Mouse (Mus musculus) CH12.LX (cell line): Measurements from ENCODE around the gene Fam13c. TPM values are rescaled to one million over a fixed set of nuclear protein-coding genes. Genes with fewer than 3 reads are reported as not detected.

ENCODE experiments used
- DNase-seq: peaks from one replicate; pipeline ENCODE4 v3.0.0-alpha.2; 2013; ENCODE audit errors: extremely low read depth
- H3K27ac ChIP-seq: 2 replicates; pipeline ENCODE4 v1.5.1; 2012; ENCODE audit warnings: low read depth, mild to moderate bottlenecking, control low read depth, moderate library complexity; ENCODE audit not compliant: insufficient read depth
- H3K27me3 ChIP-seq: replicated peaks from 2 replicates; pipeline ENCODE3; 2012; ENCODE audit warnings: inconsistent platforms
- H3K36me3 ChIP-seq, 2 experiments: replicated peaks in 1 of 2; 2 replicates each; pipeline versions ENCODE3 to v1.6.1; 2012; ENCODE audit warnings: inconsistent platforms in 1 of 2, low read length in 1 of 2, mild to moderate bottlenecking in 1 of 2, mixed read lengths in 1 of 2, moderate library complexity in 1 of 2; ENCODE audit not compliant: control insufficient read depth in 1 of 2, insufficient read depth in 1 of 2
- H3K4me1 ChIP-seq, 2 experiments: 2 replicates each; pipeline ENCODE4 v1.6.1; 2012; ENCODE audit warnings: inconsistent platforms in 1 of 2, moderate library complexity in 1 of 2; ENCODE audit not compliant: insufficient read depth in 2 of 2, control insufficient read depth in 1 of 2
- H3K4me2 ChIP-seq: 2 replicates; pipeline ENCODE4 v1.6.1; 2012; ENCODE audit warnings: low read depth, mild to moderate bottlenecking, control low read depth; ENCODE audit not compliant: poor library complexity, insufficient read depth, severe bottlenecking
- H3K4me3 ChIP-seq, 3 experiments: fragments of 150-350 bp in 1 of 3; sonication (generic) in 1 of 3; replicated peaks in 1 of 3; 2 replicates each; pipeline versions ENCODE3 to v1.5.1; 2011 to 2012; ENCODE audit warnings: low read depth in 2 of 3, low read length in 2 of 3, mild to moderate bottlenecking in 2 of 3, moderate library complexity in 2 of 3, control low read depth in 1 of 3, improper control_type of control experiment in 1 of 3, inconsistent platforms in 1 of 3, mixed read lengths in 1 of 3; ENCODE audit not compliant: poor library complexity in 1 of 3
- H3K79me2 ChIP-seq: replicated peaks from 2 replicates; pipeline ENCODE4 v1.6.1; 2012; ENCODE audit warnings: mild to moderate bottlenecking, moderate library complexity; ENCODE audit not compliant: control insufficient read depth, poor library complexity, insufficient read depth, severe bottlenecking; ENCODE audit errors: extremely low read depth
- H3K9ac ChIP-seq: 2 replicates; pipeline ENCODE4 v1.6.1; 2012; ENCODE audit warnings: low read depth, mild to moderate bottlenecking, control low read depth, moderate library complexity; ENCODE audit not compliant: insufficient read depth
- H3K9me3 ChIP-seq: replicated peaks from 2 replicates; pipeline ENCODE3; 2012; ENCODE audit warnings: low read length, inconsistent platforms, mixed read lengths
- BHLHE40 ChIP-seq: IDR thresholded peaks from 2 replicates; pipeline ENCODE4 v1.6.1; 2011; ENCODE audit warnings: mild to moderate bottlenecking, low read depth, low read length, improper control_type of control experiment
- CHD2 ChIP-seq: IDR thresholded peaks from 2 replicates; pipeline ENCODE4 v1.6.1; 2011; ENCODE audit warnings: low read length, improper control_type of control experiment
- CTCF ChIP-seq, 2 experiments: IDR thresholded peaks in 1 of 2; conservative IDR thresholded peaks in 1 of 2; 2 replicates each; pipeline ENCODE4 v1.5.1; 2011 to 2012; ENCODE audit warnings: low read depth in 2 of 2, low read length in 2 of 2, improper control_type of control experiment in 1 of 2, inconsistent platforms in 1 of 2, mild to moderate bottlenecking in 1 of 2, moderate library complexity in 1 of 2
- EP300 ChIP-seq: IDR thresholded peaks from 2 replicates; pipeline ENCODE4 v1.6.1; 2011; ENCODE audit warnings: low read length, improper control_type of control experiment
- ETS1 ChIP-seq: conservative IDR thresholded peaks from 2 replicates; pipeline ENCODE4 v1.6.1; 2012; ENCODE audit warnings: low read depth, mild to moderate bottlenecking, inconsistent platforms, low read length, improper control_type of control experiment, moderate library complexity
- HCFC1 ChIP-seq: IDR thresholded peaks from 2 replicates; pipeline ENCODE4 v1.6.1; 2012; ENCODE audit warnings: low read depth, mild to moderate bottlenecking, inconsistent platforms, low read length, improper control_type of control experiment
- IRF4 ChIP-seq: IDR thresholded peaks from 2 replicates; pipeline ENCODE4 v1.6.1; 2014; ENCODE audit warnings: low read depth, mild to moderate bottlenecking, inconsistent platforms, low read length, improper control_type of control experiment
- JUN ChIP-seq: IDR thresholded peaks from 2 replicates; pipeline ENCODE4 v1.6.1; 2011; ENCODE audit warnings: low read depth, mild to moderate bottlenecking, low read length, improper control_type of control experiment, moderate library complexity; ENCODE audit not compliant: insufficient read depth
- JUND ChIP-seq: conservative IDR thresholded peaks from 2 replicates; pipeline ENCODE4 v1.6.1; 2011; ENCODE audit warnings: low read depth, low read length, improper control_type of control experiment
- KAT2A ChIP-seq: IDR thresholded peaks from 2 replicates; pipeline ENCODE4 v1.6.1; 2012; ENCODE audit warnings: low read length, improper control_type of control experiment, inconsistent platforms; ENCODE audit not compliant: insufficient replicate concordance
- MAFK ChIP-seq: IDR thresholded peaks from 2 replicates; pipeline ENCODE4 v1.6.1; 2011; ENCODE audit warnings: low read length, improper control_type of control experiment; ENCODE audit not compliant: insufficient replicate concordance
- MAZ ChIP-seq: IDR thresholded peaks from 2 replicates; pipeline ENCODE4 v1.6.1; 2012; ENCODE audit warnings: low read depth, mild to moderate bottlenecking, inconsistent platforms, low read length, improper control_type of control experiment, moderate library complexity
- MEF2A ChIP-seq: IDR thresholded peaks from 2 replicates; pipeline ENCODE4 v1.6.1; 2014; ENCODE audit warnings: low read depth, mild to moderate bottlenecking, inconsistent platforms, low read length, improper control_type of control experiment, borderline replicate concordance
- MXI1 ChIP-seq: IDR thresholded peaks from 2 replicates; pipeline ENCODE4 v1.6.1; 2011; ENCODE audit warnings: mild to moderate bottlenecking, low read depth, low read length, improper control_type of control experiment
- MYC ChIP-seq: IDR thresholded peaks from 2 replicates; pipeline ENCODE4 v1.6.1; 2011; ENCODE audit warnings: low read depth, mild to moderate bottlenecking, improper control_type of control experiment, low read length
- NRF1 ChIP-seq: IDR thresholded peaks from 2 replicates; pipeline ENCODE4 v1.6.1; 2014; ENCODE audit warnings: low read depth, mild to moderate bottlenecking, inconsistent platforms, low read length, improper control_type of control experiment, moderate library complexity
- PAX5 ChIP-seq: IDR thresholded peaks from 2 replicates; pipeline ENCODE4 v1.6.1; 2012; ENCODE audit warnings: low read length, inconsistent platforms, mixed read lengths
- POLR2AphosphoS2 ChIP-seq: IDR thresholded peaks from 2 replicates; pipeline ENCODE4 v1.6.1; 2011; ENCODE audit warnings: low read depth, low read length, improper control_type of control experiment
- TBP ChIP-seq: conservative IDR thresholded peaks from 2 replicates; pipeline ENCODE4 v1.6.1; 2011; ENCODE audit warnings: low read depth, low read length, improper control_type of control experiment
- USF1 ChIP-seq: IDR thresholded peaks from 2 replicates; pipeline ENCODE4 v1.6.1; 2014; ENCODE audit warnings: low read depth, mild to moderate bottlenecking, inconsistent platforms, low read length, improper control_type of control experiment
- ZKSCAN1 ChIP-seq: IDR thresholded peaks from 2 replicates; pipeline ENCODE4 v1.6.1; 2012; ENCODE audit warnings: low read depth, inconsistent platforms, low read length, improper control_type of control experiment, borderline replicate concordance
- dilution Hi-C: fragments of 300-500 bp; cut with MboI; formaldehyde crosslinking; loops from 2 replicates; pipeline ENCODE4 v1.14.3; 2020; ENCODE audit warnings: low sequenced_read_pairs; ENCODE audit not compliant: extremely low pct_unique_long_range_greater_than_20kb, extremely low pct_ligation_motif_present
- in situ Hi-C: fragments of 300-500 bp; cut with MboI; formaldehyde crosslinking; loops from 3 replicates; pipeline ENCODE4 v1.14.3; 2019; ENCODE audit warnings: low sequenced_read_pairs, low pct_ligation_motif_present, low pct_unique_long_range_greater_than_20kb, mixed read lengths
- polyA plus RNA-seq: library from polyadenylated mRNA; unstranded; fragments of >175 nt; gene quantifications from 2 replicates; pipeline ENCODE4 v1.2.1, GENCODE M21; 2012; ENCODE audit warnings: low read depth; ENCODE audit not compliant: insufficient read length
- total RNA-seq, 2 experiments: library from RNA; depleted of rRNA; stranded (reverse); fragments of 300-350 nt in 1 of 2; fragments of >200 nt in 1 of 2; gene quantifications; 2 replicates each; pipeline ENCODE4 v1.2.3; 2012 to 2014

The Fam13c gene
- total and polyA plus RNA-seq, 3 experiments, result not detected

GRCm38 (mm10) chr10:70442623-70443022 is 2.3 kb downstream of the Fam13c start:
- Histone ChIP-seq H3K27ac (no peak overlapping the region), H3K9ac (no peak overlapping the region)
- TF ChIP-seq CHD2 (no peak), MAFK (no peak), ZKSCAN1 (no peak), MEF2A (no peak), KAT2A (no peak), TBP (no peak), MYC (no peak)
- TF ChIP-seq, all 38 proteins: peak for 0
- Histone ChIP-seq H3K36me3 (no peaks in the 10 kb centered on the region), H3K27me3 (no peaks in the 10 kb centered on the region), H3K79me2 (no peaks in the 10 kb centered on the region), H3K4me2 (no peak overlapping the region), H3K9me3 (peaks cover 70% of the 10 kb centered on the region), H3K4me1 (no peaks in the 10 kb centered on the region), H3K4me3 (no peak overlapping the region)
- no peak for DNase-seq
- dilution Hi-C loops, result no loop called here
- in situ Hi-C loops, result no loop called here

- in situ Hi-C loops, result no loop called here
- H3K36me3 ChIP-seq, result no peaks in the 10 kb centered on the region
- H3K4me3 ChIP-seq, result no peak overlapping the region
- no peak overlapping the region for H3K9ac ChIP-seq
- H3K9me3 ChIP-seq, result peaks cover 79% of the 10 kb centered on the region
- H3K27me3 ChIP-seq, result no peaks in the 10 kb centered on the region
- no peak for TF ChIP-seq BHLHE40
- TF ChIP-seq CTCF (conservative IDR thresholded peaks at IDR 0.05 in 1 of 2, IDR thresholded peaks at IDR 0.05 in 1 of 2; ENCODE audit: low read depth in 2 of 2, low read length in 2 of 2), result no peak
- TF ChIP-seq JUND, result no peak
- no peak for TF ChIP-seq PAX5
- no peak for TF ChIP-seq MAZ
- TF ChIP-seq HCFC1, result no peak
- no peak for TF ChIP-seq NRF1
- no peak for TF ChIP-seq EP300
- TF ChIP-seq MEF2A, result no peak
- TF ChIP-seq JUN, result no peak
- TF ChIP-seq MXI1, result no peak
- no peak for TF ChIP-seq KAT2A
- no peak for TF ChIP-seq USF1
- no peak for TF ChIP-seq TBP
- no peak for TF ChIP-seq IRF4
- TF ChIP-seq POLR2AphosphoS2, result no peak
- no peak for TF ChIP-seq ETS1
- TF ChIP-seq, all 38 proteins: peak for 0
- H3K27ac ChIP-seq, result no peak overlapping the region
- H3K79me2 ChIP-seq, result no peaks in the 10 kb centered on the region
- dilution Hi-C loops, result no loop called here
- H3K4me2 ChIP-seq, result no peak overlapping the region
- no peaks in the 10 kb centered on the region for H3K4me1 ChIP-seq
- no peak for DNase-seq
Measured at GRCm38 (mm10) chr10:70447787-70448186, 7.5 kb downstream of the Fam13c start.
